Mouse (Mus musculus) thymus, postnatal 10 days (tissue): Measurements from ENCODE around the gene Parp14.

ENCODE experiments used
- DNase-seq, 2 experiments: peaks; one replicate each; pipeline ENCODE4 v3.0.0; 2021; ENCODE audit warnings: low spot score in 2 of 2

Parp14 gene

DNA sequence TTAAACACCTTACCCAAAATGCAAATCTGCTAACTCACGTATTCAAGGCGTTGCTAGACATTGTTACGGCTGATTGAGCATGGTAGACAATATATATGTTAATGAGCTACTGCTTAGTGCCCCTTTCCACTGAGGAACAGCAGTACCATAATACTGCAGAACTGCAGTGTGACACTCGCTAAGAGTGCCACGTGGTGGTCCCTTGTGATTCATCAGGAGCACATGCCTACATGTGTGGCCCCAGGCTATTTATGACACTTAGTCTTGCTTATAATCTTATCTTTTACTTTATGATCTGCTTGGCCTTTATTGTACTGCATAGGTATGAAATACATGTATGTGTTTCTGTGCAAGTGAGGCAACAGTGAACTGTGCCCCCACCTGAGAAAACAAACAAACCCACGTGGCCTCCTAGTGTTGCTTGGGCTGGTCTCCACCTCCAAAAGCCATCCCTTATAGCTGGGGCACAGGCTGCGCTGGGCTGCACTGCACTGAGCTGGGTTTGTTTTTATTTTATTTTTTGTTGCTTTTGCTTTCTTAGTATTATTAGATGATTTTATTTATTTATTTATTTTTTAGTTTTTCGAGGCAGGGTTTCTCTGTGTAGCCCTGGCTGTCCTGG, 83.7 kb downstream of the Parp14 start:
- no peak for DNase-seq

DNA sequence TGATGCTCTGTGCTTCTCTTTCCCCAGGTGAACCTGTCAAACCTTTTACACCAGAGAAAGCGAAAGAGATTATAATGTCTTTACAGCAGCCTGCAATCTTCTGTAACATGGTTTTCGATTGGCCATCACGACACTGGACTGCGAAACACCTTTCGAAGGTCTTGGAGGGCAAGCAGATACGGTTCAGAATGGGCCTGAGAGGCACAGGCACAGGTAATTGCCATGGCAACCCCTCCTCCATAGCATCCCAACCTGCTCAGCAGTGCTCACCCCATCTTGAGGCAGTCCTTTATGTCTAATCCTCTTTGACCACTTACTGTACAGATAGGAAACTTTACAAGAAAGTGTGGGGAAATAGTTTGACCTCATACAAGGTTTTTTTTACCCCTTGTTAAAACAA, 84.2 kb downstream of the Parp14 start:
- no peak for DNase-seq

DNA sequence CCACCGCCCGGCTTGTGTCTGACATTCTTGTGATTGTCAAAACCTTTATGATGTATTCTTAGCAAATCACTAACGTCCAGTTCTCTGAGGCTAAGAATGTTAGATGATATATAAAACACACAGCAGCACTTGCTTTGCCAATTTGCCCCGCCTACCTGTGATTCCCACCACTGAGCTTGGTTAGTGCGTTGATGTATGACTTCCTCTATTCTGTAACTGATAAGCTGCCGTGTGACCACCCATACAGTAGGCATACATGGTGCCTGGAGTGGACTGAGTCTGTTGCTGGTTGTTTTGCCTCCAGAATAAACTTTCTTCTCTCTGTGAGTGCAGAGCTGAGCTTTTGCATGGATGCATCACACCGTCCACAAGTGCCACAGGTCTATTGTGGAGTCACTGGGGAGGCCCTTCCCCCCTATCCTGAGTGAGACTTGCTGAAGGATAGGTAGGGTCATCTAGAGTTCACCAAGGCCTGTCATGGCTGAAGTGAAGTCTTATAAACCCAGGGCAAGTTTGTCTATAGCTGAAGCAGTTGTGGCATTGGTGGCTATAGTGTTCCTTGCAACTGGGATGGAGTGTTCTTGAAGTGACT, 87.1 kb downstream of the Parp14 start:
- no peak for DNase-seq

DNA sequence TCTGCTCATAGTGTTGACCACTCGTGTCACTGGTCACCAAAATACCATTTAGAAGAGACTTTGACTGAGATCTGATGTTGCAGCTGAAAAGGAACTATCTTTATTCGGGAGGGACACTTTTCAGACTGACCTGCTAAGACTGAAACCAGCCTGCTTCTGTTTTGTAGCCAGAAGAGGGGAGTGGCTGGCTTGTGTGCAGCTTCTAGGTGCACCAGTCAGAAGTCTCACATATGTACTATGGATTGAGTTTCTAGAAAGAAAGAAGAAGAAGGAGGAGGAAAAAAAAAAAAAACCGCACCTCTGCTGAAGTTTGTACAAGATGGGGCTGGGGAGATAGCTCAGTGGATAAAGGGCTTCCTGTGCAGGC, 88.2 kb downstream of the Parp14 start:
- no peak for DNase-seq
